Mouse (Mus musculus) kidney, postnatal 36 days (tissue): Measurements from ENCODE around the gene Ost4.

ENCODE experiments used
- DNase-seq, 2 experiments: peaks; one replicate each; pipeline ENCODE4 v3.0.0; 2021 to 2022; ENCODE audit warnings: mixed read lengths in 2 of 2

Gene Ost4

DNA sequence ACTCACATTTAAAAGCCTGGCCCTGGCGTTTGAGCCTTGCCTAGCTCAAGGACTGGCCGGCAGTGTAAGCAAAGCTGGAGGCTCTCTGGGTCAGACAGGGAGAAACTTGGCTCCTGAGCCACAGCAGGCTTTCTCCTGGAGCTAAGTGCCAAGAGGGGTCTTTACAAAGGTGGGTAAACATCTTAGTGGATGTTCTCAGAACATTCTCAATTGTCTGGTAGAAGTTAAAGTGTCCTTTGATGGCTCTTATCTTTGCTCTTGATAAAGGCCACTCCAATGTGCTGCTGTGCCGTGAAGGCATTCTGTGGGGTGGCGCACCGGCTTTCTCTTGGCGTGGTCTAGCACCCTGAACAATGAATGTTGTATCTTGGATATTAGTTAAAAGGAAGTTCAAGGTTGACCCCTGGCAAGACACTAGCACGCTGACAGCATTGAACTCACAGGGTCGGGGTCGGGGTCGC, 15.0 kb upstream of the Ost4 start:
- DNase-seq, result peak in 1 of 2 experiments; percentile 39

DNA sequence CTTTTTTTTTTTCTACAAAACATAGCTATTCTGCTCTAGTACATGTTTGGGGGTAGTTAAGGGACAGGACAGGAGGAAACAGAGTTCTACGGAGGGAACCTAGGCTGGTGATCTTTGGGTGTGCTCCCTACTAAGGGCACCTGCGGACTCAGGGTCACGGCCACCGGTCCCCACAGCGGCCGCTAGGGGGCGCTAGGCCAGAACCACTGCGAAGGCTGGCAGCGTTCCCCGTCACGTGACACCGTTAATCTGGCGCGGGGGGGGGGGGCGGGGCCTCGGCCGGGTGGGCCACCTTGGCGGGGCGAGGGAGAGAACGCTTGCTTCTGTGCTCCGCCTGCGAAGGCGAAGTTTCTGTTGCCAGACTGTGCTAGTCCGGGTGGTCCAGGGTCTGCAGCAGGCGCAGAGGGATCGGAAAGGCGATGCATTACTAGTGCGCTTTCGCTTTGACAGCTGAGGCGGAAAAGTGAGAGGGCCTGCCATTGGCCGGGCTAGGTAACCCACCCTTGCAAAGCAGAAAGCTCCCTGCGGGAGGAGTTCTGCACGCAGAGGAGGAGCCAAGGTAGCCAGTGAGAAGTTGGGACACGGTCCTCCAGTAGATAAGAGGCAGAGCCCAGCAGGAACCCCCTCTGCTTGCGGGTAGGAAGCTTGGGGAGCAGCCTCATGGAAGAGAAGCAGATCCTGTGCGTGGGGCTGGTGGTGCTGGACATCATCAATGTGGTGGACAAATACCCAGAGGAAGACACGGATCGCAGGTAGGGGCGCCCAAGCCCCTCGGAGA, 13.9 kb upstream of the Ost4 start, which contains the start of gene Khk:
Gene Khk, plus strand, starts transcription at position 176 of the 778 bp plus-strand sequence.
- peak; percentile 93 to 98 for DNase-seq

DNA sequence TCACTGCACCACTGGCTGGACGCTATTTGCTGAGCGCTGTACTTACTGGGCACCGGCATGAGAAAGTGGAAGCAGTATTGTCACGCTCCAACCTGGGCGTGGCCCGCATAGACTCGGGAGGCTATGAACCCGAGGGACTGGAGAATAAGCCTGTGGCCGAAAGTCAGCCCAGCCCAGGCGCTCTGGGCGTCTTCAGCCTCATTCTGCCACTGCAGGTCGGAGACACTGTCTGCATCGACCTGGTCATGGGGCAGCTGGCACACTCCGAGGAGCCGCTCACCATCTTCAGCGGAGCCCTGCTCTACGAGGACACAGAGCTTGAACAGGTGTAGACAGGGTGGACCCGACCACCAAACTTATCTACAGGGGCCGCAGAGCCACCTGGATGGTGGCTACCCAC, 13.0 kb upstream of the Ost4 start:
- peak; percentile 57 to 64 for DNase-seq

DNA sequence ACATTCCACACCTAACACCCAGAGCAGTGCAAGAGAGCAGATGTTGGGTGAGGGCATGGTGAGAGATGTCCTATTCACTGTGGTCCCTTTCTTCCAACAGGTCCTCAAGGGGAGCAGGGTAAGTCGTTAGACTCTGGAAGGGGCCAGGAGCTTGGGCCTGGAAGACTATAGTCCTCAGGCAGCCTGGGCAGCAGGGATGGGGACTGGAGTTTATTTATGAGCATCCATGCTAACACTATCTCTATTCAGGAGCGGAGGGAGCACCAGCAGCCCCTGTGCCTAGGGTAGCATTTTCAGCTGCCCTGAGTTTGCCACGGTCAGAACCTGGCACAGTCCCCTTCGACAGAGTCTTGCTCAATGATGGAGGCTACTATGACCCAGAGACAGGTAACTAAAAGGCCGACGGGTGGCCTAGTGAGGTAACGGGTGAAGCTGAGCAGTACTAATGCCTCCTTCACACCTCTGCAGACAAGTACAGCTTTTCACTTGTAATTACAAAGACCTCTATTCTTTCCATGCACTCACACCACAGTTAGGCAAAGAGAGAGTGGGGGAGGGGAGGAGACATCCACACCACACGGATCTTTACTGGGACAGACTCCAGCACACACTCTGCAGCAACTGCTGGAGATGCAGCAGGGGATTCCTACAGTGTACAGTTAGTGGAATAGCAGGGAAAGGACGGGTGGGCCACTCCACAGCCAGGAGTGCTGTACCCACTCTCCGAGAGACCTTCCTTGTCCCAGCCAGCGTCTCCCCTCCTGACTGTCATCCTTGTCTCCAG, 12.4 kb upstream of the Ost4 start:
- DNase-seq, result no peak

DNA sequence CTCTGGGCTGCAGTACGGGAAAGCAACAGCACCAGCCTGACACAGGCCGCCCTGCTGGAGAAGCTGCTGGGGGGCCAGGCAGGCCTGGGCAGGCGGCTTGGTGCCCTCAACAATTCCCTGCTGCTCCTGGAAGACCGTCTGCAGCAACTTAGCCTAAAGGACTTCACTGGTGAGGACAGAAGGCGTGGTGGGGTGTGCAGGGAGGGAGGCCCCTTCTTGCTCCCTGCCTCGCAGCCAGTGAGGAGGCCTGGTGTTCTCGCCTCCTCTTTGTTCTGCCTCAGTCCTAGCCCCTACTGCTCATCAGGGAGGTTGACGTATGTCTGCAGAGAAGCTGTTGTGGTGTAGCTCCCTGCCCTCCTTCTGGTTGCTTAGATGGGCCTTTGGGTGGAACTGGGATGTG, 11.1 kb upstream of the Ost4 start:
- no peak for DNase-seq

DNA sequence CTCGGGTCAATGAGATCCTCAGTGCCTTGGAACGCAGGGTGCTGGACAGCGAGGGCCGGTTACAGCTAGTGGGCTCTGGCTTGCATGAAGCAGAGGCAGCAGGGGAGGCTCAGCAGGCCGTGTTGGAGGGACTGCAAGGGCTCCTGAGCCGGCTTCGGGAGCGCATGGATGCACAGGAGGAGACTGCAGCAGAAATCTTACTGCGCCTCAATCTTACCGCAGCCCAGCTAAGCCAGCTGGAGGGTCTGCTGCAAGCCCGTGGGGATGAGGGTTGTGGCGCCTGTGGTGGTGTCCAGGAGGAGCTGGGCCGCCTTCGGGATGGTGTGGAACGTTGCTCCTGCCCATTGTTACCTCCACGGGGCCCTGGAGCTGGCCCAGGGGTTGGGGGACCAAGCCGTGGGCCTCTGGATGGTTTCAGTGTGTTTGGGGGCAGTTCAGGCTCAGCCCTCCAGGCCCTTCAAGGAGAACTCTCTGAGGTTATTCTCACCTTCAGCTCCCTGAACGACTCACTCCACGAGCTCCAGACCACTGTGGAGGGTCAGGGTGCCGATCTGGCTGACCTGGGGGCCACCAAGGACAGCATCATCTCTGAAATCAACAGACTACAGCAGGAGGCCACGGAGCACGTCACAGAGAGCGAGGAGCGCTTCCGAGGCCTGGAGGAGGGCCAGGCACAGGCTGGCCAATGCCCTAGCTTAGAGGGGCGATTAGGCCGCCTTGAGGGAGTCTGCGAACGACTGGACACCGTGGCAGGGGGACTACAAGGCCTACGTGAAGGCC, 10.5 kb upstream of the Ost4 start:
- no peak for DNase-seq

DNA sequence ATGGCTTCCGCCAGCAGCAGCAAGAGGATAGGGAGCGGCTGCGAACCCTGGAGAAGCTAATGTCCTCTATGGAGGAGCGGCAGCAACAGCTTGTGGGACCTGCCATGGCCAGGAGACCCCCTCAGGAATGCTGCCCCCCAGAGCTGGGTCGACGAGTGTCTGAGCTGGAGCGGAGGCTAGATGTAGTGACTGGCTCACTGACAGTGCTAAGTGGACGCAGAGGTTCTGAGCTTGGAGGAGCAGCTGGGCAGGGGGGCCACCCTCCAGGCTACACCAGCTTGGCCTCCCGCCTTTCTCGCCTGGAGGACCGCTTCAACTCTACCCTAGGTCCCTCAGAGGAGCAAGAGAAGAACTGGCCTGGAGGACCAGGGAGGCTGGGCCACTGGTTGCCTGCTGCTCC, 9.8 kb upstream of the Ost4 start:
- no peak for DNase-seq

DNA sequence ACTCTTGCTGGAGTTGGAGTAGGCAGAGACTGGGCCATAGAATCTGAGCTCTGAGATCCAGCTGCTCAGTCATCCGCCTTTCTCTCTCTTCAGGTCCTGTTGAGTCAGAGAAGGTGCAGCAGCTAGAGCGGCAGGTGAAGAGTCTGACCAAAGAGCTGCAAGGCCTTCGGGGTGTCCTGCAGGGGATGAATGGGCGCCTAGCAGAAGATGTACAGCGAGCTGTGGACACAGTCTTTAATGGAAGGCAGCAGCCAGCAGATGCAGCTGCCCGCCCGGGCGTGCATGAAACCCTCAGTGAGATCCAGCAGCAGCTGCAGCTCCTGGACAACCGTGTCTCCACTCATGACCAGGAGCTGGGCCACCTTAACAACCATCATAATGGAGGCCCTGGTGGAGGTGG, 9.3 kb upstream of the Ost4 start:
- no peak for DNase-seq

DNA sequence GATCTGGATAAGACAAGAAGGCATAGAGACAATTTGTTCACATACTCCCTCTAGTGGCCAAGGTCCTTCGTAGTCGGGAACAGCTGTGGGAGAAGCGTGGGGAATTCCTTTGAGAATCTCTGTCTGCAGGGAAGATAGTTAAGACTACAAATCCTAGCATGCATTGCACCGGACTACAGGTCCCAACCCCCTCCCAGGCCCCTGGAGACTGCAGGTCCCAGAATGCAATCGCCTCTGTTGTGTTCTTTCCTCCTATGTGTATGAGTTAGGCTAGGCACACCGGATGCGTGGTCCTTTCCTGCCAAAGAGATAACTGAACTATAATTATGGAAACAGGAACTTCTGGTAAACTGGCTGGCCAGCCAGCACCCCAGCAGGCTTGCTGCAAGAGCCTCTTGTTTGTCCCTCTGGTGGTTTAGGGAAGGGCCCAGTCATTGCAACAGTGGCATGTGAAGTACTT, 8.4 kb upstream of the Ost4 start:
- DNase-seq, result peak; percentile 91 to 98

DNA sequence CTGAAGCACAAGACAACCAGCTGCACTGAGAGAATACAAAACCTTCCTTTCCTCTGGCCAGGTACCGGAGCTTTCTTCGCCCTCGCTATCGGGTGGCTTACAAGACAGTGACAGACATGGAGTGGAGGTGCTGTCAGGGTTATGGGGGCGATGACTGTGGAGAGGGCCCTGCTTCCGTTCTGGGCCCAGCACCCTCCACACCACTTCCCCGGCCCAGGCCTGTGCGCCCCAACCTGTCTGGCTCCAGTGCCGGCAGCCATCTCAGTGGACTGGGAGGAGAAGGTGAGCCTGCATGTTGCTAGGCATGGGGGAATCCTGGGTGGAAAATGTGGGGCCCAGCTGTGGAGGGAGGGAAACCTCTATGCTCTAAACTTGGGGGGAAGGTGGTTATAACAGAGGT, 7.9 kb upstream of the Ost4 start:
- no peak for DNase-seq

DNA sequence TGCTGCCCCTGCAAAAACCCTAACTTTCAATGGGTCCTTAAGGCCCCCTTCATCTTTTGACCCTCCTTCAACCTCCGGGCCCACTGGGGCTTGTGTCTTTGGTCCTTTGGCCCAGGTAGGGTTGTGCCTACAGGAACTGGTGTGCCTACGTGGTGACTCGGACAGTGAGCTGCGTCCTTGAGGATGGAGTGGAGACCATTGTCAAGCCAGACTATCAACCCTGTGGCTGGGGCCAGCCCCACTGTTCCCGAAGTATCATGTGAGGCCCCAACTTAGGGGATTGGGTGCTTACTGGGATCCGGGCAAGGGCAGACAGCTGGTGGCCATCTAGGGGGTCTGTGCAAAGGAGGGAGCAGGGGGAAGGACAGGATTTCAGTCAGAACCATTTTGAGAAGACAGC, 7.3 kb upstream of the Ost4 start:
- DNase-seq, result no peak

DNA sequence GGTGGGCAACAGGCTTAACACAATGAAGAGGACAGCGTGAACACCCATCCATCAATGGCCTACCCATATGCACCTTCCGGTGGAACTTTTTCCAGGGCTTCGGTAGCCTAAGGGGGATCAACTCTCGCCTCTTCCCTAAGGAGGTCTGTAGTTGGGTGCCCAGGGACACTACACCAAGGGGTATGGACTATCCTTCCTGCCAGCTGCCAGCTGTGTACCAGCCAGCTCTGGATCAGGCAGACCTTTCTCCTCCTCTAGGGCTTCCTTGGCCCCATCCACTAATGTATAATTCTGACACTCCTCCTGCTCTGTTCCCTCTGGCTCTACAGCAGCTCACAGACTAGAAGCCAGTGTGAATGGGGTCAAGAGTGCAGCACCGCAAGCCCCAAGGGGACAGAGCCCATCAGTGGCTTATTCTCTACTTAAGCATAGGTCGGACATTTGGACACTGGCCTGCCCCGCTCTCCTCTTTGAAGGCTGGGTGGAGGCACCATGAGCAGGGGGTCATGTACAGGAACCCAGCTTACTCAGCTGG, 6.6 kb upstream of the Ost4 start:
- DNase-seq, result peak in 1 of 2 experiments; percentile 12

DNA sequence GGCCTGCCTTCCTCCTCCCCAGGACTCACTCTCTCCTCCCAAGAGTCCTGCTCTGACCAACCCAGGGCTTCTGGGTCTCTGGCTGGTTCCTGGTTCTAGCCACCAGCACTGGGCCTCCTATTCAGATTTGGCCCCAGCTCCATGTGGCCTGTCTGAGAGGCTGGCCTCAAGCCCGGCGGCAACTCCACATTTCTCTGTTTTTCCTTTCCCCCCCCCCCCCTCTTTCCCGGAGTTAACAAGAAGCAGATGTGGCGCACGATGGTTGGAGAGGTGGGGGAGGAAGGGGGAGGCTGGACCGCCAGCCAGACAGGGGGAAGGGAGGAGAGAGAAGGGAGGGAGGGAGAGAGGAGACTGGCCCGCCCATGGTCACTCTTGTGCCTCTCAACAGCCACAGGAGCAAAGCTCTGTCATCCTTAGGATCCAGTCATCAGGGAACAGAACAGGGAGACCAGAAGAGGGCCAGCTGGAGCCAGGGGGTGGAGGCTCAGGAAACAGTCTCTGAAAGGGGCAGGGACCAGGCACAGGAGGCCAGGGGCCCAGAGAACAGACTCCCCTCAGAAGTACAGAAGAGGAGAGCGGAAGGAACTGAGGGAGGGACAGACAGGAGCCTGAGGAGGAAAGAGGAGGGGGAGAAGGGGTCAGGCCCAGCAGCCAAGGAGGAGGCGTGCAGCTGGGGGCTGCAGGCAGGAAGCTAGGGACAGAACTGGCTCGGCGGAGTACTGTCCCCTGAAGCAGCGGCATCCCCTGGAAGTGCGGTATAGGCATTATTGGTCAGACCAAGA, 5.7 kb upstream of the Ost4 start, which contains the start of gene Emilin1:
Gene Emilin1, plus strand, starts transcription at position 343 of the 782 bp plus-strand sequence.
- peak; percentile 61 to 71 for DNase-seq

DNA sequence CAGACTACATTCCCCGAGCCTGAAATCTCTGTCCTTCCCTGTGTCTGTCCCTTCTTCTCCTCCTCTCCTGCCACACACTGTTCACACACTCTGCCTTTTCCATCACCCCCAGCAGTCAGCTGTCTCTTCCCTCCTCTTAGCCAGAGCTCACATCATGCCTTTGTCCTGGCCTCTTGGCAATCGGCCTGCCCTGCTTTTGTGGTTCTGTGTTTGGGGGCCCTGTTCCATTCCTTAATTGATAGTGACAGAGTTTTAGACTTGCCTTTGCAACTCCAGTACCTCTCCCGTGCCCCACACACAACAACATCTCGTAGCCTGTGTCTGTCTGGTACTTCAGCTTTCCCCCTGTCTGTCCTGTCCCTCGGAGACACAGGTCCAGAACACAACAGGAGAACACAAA, 4.6 kb upstream of the Ost4 start:
- peak in 1 of 2 experiments; percentile 30 for DNase-seq

DNA sequence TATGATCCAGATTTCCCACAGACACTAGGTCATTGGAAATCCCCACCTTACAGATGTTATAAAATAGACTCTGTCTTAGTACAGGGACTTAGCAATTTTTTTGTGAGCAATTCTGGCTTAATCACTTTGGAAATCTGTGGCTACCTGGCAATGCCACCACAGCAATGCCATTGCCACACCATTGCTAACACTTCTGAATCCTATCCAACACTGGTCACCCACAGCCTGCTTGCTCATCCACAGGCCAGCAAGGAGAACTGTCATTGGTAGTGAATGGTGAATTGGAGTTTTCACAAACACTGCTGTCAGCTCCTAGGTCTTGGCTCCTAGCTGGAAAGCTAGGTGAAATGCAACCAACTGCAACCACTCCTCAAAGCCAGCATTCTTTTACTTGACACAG, 2.9 kb upstream of the Ost4 start:
- no peak for DNase-seq

DNA sequence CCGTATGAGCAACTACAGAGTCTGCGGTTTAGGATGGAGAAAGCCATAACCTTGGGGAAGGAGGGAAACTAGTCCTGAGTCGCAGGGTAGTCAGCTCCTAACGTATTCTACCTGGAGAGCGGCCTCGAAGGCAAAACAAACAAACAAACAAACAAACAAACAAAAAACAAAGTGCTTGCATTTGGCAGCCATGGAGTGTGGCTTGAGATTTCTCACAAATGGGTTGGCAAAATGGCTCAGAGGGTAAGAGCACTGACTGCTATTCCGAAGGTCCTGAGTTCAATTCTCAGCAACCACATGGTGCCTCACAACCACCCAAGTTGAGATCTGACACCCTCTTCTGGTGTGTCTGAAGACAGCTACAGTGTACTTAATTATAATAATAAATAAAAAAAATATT, 2.3 kb upstream of the Ost4 start:
- no peak for DNase-seq

DNA sequence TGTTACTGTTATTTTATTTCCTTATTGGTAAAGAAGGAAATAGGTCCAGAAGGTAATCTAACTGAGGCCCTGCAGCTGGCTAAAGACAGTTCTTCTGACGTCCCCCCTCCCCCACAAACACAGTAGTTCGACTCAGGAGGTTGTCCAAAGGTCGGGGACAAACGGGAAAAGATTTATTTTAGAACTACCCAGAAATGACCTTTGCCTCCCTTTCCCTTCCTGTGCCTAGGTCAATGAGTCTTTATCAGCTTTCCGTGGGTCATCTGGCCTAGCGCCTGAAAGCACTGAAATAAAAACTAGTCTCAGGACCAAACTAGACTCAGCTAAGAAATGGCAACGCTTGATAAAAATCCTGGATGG, 1.7 kb upstream of the Ost4 start:
- DNase-seq, result peak; percentile 84 to 91

DNA sequence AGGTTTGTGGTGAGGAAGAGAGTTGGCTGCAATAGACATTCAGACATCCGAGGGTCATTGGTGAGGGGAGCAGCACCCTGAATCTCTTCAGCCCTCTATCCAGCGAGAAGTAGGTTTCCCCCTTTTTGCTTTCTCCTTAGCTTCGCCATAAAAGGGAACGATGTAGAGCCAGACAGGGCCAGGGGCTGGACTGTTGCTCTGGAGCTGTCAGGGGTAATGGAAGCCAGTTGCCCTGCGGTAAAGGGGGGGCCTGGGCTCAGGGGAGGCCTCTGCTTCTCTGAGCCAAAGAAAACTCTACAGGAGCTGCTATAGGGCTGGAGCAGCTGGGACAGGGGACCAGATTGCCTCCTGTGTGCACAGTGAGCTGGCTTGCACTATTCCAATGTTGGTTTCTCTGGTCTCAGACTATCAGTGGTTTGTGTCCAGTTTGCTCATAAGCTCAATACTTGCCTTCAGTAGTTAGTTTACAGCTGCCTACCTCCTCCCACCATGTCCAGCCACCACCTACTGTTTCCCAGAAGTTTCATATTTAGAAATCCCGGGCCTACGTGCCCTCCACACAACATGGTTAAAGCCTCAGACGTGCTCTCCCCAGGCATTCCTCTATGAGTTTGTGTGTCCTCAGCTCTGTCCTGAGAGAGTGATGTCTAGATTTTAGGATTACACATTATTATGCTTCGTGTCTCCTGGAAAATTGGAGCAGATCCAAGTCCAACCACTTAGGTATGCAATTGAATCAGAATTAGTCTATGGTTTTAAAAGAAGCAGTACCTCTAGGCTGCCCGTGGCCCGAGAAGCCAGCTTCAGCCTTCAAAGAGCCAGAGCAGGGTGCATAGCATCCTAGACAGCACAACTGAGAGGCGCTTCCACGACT, 1.1 kb upstream of the Ost4 start:
- DNase-seq, result peak in 1 of 2 experiments; percentile 53

DNA sequence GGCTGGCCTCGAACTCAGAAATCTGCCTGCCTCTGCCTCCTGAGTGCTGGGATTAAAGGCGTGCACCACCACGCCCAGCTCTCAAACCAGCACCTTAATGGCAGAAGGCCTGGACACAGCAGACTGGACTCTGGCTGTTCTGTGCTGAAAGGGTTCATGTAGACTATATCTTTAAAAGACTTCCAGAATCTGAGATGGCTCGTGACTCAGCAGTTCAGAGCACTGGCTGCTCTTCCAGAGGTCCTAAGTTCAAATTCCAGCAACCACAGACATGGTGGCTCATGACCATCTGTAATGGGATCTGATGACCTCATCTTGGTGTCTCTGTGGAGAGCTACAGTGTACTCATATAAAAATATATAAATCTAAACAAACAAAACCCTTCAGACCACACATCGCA, 5.7 kb downstream of the Ost4 start:
- DNase-seq, result no peak

DNA sequence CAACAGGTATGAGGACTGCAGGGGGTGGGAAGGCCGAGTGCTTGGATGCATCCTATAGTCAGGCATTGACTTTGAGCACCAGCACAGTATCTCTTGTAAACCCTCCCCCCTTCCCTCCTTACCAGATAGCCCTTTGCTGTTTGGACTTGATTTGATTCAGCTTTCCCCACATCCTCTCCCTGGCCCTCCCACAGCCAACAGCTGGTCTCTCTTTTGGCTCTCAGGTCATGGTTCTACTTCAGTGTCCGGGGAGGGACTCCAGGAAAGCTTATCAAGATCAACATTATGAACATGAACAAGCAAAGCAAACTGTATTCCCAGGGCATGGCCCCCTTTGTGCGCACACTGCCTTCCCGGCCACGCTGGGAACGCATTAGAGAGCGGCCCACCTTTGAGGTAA, 17.2 kb downstream of the Ost4 start:
- no peak for DNase-seq
